Mouse (Mus musculus) lung, embryonic 15.5 days (tissue): Measurements from ENCODE around the gene 5730455P16Rik. TPM values are rescaled to one million over a fixed set of nuclear protein-coding genes. Genes with fewer than 3 reads are reported as not detected.
"Not testable (repeated sequence)": the region's sequence is repeated elsewhere in the genome, so short reads cannot be mapped to it uniquely, and the experiment has no call there.

Source experiments
- ATAC-seq: fragments of 200-750 bp; cut with Nextera tagmentation; 2 replicates; pipeline ENCODE4 v1.8.0; 2017; ENCODE audit warnings: moderate number of reproducible peaks, borderline replicate concordance; ENCODE audit not compliant: low FRiP score, low TSS enrichment; ENCODE audit errors: extremely low read depth
- H3K27ac ChIP-seq: fragments of 300-500 bp; sonication (generic); 2 replicates; pipeline ENCODE4 v1.5.1; 2015; ENCODE audit warnings: moderate library complexity, mild to moderate bottlenecking, inconsistent platforms
- H3K27me3 ChIP-seq: fragments of 300-500 bp; sonication (generic); 2 replicates; pipeline ENCODE4 v1.6.1; 2015; ENCODE audit warnings: inconsistent platforms
- H3K36me3 ChIP-seq: fragments of 300-500 bp; sonication (generic); 2 replicates; pipeline ENCODE4 v1.6.1; 2015; ENCODE audit warnings: inconsistent platforms
- H3K4me1 ChIP-seq: fragments of 300-500 bp; sonication (generic); 2 replicates; pipeline ENCODE4 v1.6.1; 2015; ENCODE audit warnings: inconsistent platforms
- H3K4me2 ChIP-seq: fragments of 300-500 bp; sonication (generic); 2 replicates; pipeline ENCODE4 v1.6.1; 2015; ENCODE audit warnings: inconsistent platforms, mild to moderate bottlenecking, moderate library complexity
- H3K4me3 ChIP-seq: fragments of 300-500 bp; sonication (generic); 2 replicates; pipeline ENCODE4 v1.5.1; 2015; ENCODE audit warnings: mild to moderate bottlenecking, inconsistent platforms
- H3K9ac ChIP-seq: fragments of 300-500 bp; sonication (generic); 2 replicates; pipeline ENCODE4 v1.6.1; 2015; ENCODE audit warnings: inconsistent platforms
- H3K9me3 ChIP-seq: fragments of 300-500 bp; sonication (generic); 2 replicates; pipeline ENCODE4 v1.6.1; 2016; ENCODE audit warnings: inconsistent platforms
- WGBS: fragments of 180-500 bp; shearing (Covaris S2); methylation state at CpG from one replicate; pipeline ENCODE4 v1.1.7; 2015; 5-methylcytosine and 5-hydroxymethylcytosine counted together
- polyA plus RNA-seq: library from polyadenylated mRNA; unstranded; fragments of >200 nt; fragmentation: Nextera tagmentation; extraction: Ambion mirVana; gene quantifications from 2 replicates; pipeline ENCODE4 v1.2.1, GENCODE M21; 2015

Gene 5730455P16Rik
- polyA plus RNA-seq, 1 experiment from 2014 or later: 18.2 TPM

DNA sequence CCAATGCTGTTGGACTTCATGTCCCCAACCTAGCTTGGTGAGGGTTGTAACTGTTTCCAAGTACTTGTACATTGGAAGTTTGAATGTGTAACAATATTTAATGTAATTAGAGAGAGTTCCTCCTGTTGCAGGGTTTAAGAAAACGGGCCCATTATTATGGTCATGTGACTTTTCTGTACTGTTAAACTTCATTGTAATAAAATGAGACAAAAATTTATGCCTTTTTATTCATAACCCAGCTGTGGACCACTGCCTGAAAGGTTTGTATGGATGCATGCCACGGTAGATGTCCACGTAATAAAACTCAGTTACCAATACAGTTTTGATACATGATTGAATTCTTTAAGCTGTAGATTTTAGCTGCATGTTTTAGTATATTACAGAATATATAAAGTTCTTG lies 18.1 kb upstream of the 5730455P16Rik start:
- ATAC-seq: no peak
- Histone ChIP-seq H3K9ac (no peak overlapping the region), H3K27ac (no peak overlapping the region), H3K4me3 (no peak overlapping the region), H3K4me2 (no peak overlapping the region), H3K36me3 (peaks cover 76% of the 10 kb centered on the region), H3K9me3 (no peaks in the 10 kb centered on the region), H3K4me1 (no peaks in the 10 kb centered on the region), H3K27me3 (no peaks in the 10 kb centered on the region)
- WGBS: 91% methylated on average over 3 of the region's 3 CpGs

DNA sequence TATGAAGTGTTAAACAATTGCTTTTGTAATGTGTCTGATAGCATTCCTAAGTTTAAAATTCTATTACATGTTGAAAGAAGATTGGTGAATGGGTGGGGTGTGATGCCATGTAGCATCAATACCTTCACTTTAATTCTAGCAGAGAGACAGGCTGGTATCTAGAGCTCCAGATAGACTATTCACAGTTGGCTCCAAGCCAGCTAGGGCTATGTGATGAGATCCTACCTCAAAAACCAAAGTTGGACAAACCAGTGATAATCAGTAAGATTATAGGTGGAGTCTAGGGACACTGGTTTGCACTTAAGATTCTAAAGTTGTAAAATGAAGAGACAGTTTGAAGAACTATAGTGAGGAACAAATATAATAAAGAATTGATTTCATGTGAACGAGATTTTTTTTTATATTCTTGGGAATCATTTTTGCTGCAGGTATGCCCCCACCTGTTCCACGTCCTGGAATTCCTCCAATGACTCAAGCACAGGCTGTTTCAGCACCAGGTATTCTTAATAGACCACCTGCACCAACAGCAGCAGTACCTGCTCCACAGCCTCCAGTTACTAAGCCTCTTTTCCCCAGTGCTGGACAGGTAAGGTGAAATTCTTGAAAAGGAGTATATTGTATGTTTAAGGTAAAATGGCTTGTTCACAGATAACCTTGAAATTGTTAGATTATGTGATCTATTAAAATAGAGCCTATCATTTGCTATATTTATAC lies 13.7 kb upstream of the 5730455P16Rik start:
- Histone ChIP-seq H3K27me3 (no peaks in the 10 kb centered on the region), H3K36me3 (peaks cover 73% of the 10 kb centered on the region), H3K4me1 (peaks cover 3% of the 10 kb centered on the region), H3K9ac (no peak overlapping the region), H3K4me2 (no peak overlapping the region), H3K4me3 (no peak overlapping the region), H3K9me3 (no peaks in the 10 kb centered on the region), H3K27ac (no peak overlapping the region)
- WGBS: 88% methylated on average over 2 of the region's 2 CpGs
- no peak for ATAC-seq

DNA sequence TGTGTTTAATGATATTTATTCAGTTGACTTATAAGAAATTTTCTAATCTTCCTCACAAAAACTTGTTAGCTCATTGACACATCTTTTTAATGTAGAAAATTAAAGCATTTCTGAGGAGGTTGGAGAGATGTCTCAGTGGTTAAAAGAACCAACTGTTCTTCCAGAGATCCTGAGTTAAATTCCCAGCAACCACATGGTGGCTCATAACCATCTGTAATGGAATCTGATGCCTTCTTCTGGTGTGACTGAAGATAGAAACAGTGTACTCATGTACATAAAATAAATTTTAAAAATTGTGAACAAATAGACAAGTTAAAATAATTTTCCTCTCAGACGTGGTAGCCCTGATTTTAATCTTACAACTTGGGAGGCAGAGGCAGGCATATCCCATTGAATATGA lies 12.1 kb upstream of the 5730455P16Rik start:
- no peak overlapping the region for H3K4me3 ChIP-seq
- H3K36me3 ChIP-seq: peaks cover 63% of the 10 kb centered on the region
- no peak for ATAC-seq
- no peak overlapping the region for H3K9ac ChIP-seq
- no peaks in the 10 kb centered on the region for H3K27me3 ChIP-seq
- H3K4me2 ChIP-seq: no peak overlapping the region
- 77% methylated on average over 1 of the region's 1 CpGs for WGBS
- H3K4me1 ChIP-seq: peaks cover 19% of the 10 kb centered on the region
- no peak overlapping the region for H3K27ac ChIP-seq
- no peaks in the 10 kb centered on the region for H3K9me3 ChIP-seq

- Histone ChIP-seq H3K36me3 (peaks cover 44% of the 10 kb centered on the region), H3K27me3 (no peaks in the 10 kb centered on the region), H3K9ac (no peak overlapping the region), H3K9me3 (no peaks in the 10 kb centered on the region), H3K27ac (no peak overlapping the region), H3K4me2 (peak overlapping the region; percentile 79), H3K4me3 (no peak overlapping the region), H3K4me1 (peaks cover 25% of the 10 kb centered on the region)
- no peak for ATAC-seq
- WGBS: 71% methylated on average over 2 of the region's 2 CpGs
Observed at GRCm38 (mm10) chr11:80386790-80387189, 9.0 kb upstream of the 5730455P16Rik start.

DNA sequence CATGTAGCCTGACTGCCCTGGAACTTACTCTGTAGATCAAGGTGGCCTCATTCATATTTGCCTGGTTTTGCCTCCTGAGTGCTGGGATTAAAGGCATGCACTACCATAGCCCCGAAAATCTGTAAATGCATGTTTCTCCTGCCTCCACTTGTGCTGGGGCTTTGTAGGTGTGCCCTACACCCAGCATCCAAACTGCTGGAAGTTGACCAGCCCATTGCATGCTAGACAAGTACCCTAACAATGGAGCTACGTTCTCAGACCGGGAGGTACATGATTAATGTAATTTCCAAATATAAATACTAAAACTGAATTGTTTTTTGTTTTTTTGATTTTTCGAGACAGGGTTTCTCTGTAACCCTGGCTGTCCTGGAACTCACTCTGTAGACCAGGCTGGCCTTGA lies 7.2 kb upstream of the 5730455P16Rik start:
- peak overlapping the region; percentile 79 for H3K4me2 ChIP-seq
- peaks cover 32% of the 10 kb centered on the region for H3K36me3 ChIP-seq
- ATAC-seq: no peak
- H3K9me3 ChIP-seq: no peaks in the 10 kb centered on the region
- H3K4me1 ChIP-seq: peaks cover 25% of the 10 kb centered on the region
- 26% methylated on average over 4 of the region's 4 CpGs for WGBS
- H3K27me3 ChIP-seq: no peaks in the 10 kb centered on the region
- peak overlapping the region; percentile 52 for H3K9ac ChIP-seq
- H3K27ac ChIP-seq: no peak overlapping the region
- peak overlapping the region; percentile 65 for H3K4me3 ChIP-seq

DNA sequence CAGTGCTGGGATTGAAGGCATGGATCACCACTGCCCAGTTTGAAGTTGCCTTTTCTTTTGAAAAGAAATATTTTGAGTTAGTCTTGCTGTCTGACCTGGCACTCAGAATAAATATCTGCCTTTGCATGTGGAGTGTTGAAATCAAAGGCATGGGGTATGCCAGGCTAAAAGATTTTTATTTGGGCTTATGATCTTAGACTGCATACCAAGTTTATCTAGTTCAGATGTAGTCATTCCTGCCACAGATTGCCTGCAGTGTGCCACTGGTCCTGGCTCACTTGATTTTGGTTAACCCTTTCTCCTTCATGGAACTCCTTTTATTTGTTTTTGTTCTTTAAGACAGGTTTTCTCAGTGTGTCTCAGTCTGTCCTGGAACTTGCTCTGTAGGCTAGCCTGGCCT lies 6.6 kb upstream of the 5730455P16Rik start:
- no peaks in the 10 kb centered on the region for H3K9me3 ChIP-seq
- ATAC-seq: no peak
- H3K9ac ChIP-seq: peak overlapping the region; percentile 52
- H3K4me3 ChIP-seq: peak overlapping the region; percentile 65
- peaks cover 30% of the 10 kb centered on the region for H3K36me3 ChIP-seq
- H3K27ac ChIP-seq: no peak overlapping the region
- H3K27me3 ChIP-seq: no peaks in the 10 kb centered on the region
- H3K4me1 ChIP-seq: peaks cover 25% of the 10 kb centered on the region
- peak overlapping the region; percentile 79 for H3K4me2 ChIP-seq

DNA sequence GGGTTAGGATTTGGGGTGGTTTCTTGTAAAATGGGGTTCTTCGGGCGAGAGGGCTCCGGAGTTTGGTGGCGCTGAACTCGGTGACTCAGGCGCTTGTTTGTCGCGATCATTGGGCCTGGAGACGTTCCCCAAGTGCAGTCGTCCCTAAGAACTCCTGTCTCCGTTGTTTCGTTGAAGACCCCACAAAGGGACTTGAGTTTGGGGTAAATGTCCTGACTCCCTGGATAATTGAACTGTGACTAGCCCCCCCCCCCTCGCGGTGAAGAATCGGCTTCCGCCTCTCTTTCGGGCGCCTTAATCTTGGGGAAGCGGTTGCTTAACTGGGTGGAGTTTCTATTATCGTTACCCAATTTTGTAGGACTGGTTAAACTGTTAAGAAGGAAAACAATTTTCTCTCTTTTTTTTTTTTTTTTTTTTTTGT lies 5.8 kb upstream of the 5730455P16Rik start:
- peak overlapping the region; percentile 95 for H3K9ac ChIP-seq
- H3K27ac ChIP-seq: peak overlapping the region; percentile 86
- H3K36me3 ChIP-seq: peaks cover 23% of the 10 kb centered on the region
- H3K27me3 ChIP-seq: no peaks in the 10 kb centered on the region
- H3K4me1 ChIP-seq: peaks cover 25% of the 10 kb centered on the region
- no peak overlapping the region; the same call in 1 of the 2 replicates for H3K4me2 ChIP-seq
- no peaks in the 10 kb centered on the region for H3K9me3 ChIP-seq
- under 1% methylated on average over 20 of the region's 20 CpGs for WGBS
- peak overlapping the region; percentile 65 for H3K4me3 ChIP-seq
- ATAC-seq: no peak

- Histone ChIP-seq H3K9ac (peak within 1 kb of the TSS; percentile 95), H3K27ac (peak within 1 kb of the TSS; percentile 86), H3K27me3 (no peaks in the 10 kb centered on the region), H3K4me3 (peak within 1 kb of the TSS; percentile 65), H3K9me3 (no peaks in the 10 kb centered on the region), H3K4me1 (peaks cover 25% of the 10 kb centered on the region), H3K36me3 (peaks cover 18% of the 10 kb centered on the region), H3K4me2 (peak within 1 kb of the TSS; percentile 79)
- WGBS: under 1% methylated on average over 33 of the region's 33 CpGs
- ATAC-seq: peak; percentile 98
Observed at GRCm38 (mm10) chr11:80383019-80383625, 5.3 kb upstream of the 5730455P16Rik start, which contains the start of gene Zfp207. Zfp207 (plus strand) TSS chr11:80383279.

DNA sequence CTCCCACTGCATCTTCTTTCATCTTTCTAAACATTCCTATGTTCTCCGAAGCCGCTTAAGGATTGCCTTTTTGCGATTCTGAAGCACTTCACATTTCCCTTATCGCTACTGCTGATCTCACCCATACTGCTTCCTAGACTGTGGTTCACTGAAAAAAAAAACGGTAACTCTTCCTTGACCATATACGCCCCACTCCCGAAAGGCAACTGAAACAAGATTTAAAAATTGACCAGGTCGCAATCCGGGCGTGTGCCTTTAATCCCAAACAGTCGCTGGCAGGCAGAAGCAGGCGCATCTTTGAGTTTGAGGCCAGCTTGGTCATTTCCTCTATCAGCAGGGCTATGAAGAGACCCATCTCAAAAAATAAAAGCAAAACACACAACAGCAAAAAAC lies 4.8 kb upstream of the 5730455P16Rik start:
- ATAC-seq: peak; percentile 32
- H3K4me2 ChIP-seq: peak overlapping the region; percentile 67
- peaks cover 25% of the 10 kb centered on the region for H3K4me1 ChIP-seq
- H3K4me3 ChIP-seq: peak overlapping the region; percentile 65
- WGBS: 1% methylated on average over 12 of the region's 12 CpGs
- H3K27me3 ChIP-seq: no peaks in the 10 kb centered on the region
- H3K9ac ChIP-seq: peak overlapping the region; percentile 95
- H3K27ac ChIP-seq: peak overlapping the region; percentile 86
- no peaks in the 10 kb centered on the region for H3K9me3 ChIP-seq
- peaks cover 13% of the 10 kb centered on the region for H3K36me3 ChIP-seq

- H3K27ac ChIP-seq, H3K9ac ChIP-seq: not testable (repeated sequence)
Observed at GRCm38 (mm10) chr11:80379184-80379583, 1.4 kb upstream of the 5730455P16Rik start.

GRCm38 (mm10) chr11:80378452-80379068 lies 726 bp upstream of the 5730455P16Rik start:
- H3K9ac ChIP-seq: 0 out of 2 replicates have a peak overlapping the region, but pooled peaks have one; percentile 97
- 55% methylated on average over 2 of the region's 2 CpGs for WGBS

More at GRCm38 (mm10) chr11:80379184-80379583, 1.4 kb upstream of the 5730455P16Rik start:
- H3K4me3 ChIP-seq, H3K27me3 ChIP-seq, H3K4me2 ChIP-seq, H3K36me3 ChIP-seq, H3K9me3 ChIP-seq, ATAC-seq, H3K4me1 ChIP-seq: not testable (repeated sequence)
- 93% methylated on average over 7 of the region's 7 CpGs for WGBS

GRCm38 (mm10) chr11:80376651-80377050 lies 1.2 kb downstream of the 5730455P16Rik start:
- ATAC-seq: no peak
- 49% methylated on average over 4 of the region's 4 CpGs for WGBS
- H3K36me3 ChIP-seq: peaks cover 25% of the 10 kb centered on the region
- H3K27ac ChIP-seq: no peak overlapping the region
- no peaks in the 10 kb centered on the region for H3K4me1 ChIP-seq
- no peaks in the 10 kb centered on the region for H3K27me3 ChIP-seq
- peak overlapping the region; percentile 83; the same call in 1 of the 2 replicates for H3K4me2 ChIP-seq
- H3K9me3 ChIP-seq: no peaks in the 10 kb centered on the region
- no peak overlapping the region for H3K9ac ChIP-seq
- peak overlapping the region; percentile 91; the same call in 1 of the 2 replicates for H3K4me3 ChIP-seq

More at GRCm38 (mm10) chr11:80378452-80379068, 726 bp upstream of the 5730455P16Rik start:
- not testable (repeated sequence) for H3K36me3 ChIP-seq, H3K9me3 ChIP-seq, H3K27me3 ChIP-seq, H3K27ac ChIP-seq, ATAC-seq, H3K4me1 ChIP-seq
- H3K4me3 ChIP-seq: peak overlapping the region; percentile 91
- H3K4me2 ChIP-seq: peak overlapping the region; percentile 83
